Mouse (Mus musculus): ENCODE measurements around the gene Cdhr4.

DNA sequence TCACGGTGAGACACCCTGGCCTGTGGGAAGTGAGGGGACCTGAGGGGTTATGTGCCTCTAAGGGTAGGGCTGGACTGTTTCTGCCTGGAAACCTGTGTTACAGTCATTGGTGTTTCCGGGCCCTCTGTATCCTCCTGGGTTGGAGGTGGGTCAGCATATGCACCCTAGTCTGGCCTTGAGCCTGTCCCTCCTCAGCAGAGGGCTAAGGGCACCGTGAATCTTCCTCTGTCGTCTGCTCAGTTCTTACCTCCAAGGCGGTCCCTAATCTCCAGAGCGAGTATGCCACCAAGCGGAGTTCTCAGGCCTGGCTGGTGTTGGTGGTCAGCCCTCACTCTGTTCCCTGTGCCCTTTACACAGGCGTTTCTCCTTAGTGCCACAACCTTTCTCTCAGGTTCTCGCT lies 29.4 kb upstream of the Cdhr4 start:
- TF ChIP-seq CTCF (IDR thresholded peaks at IDR 0.05; ENCODE audit: low read depth, low read length) = no peak
- TF ChIP-seq POLR2A (IDR thresholded peaks at IDR 0.05; ENCODE audit: borderline replicate concordance, low read depth, low read length) = no peak

Data from bone marrow macrophage, adult 2 months (primary cell).